ENCODE assay signal across 8 mouse cellular contexts in the genomic region with DNA sequence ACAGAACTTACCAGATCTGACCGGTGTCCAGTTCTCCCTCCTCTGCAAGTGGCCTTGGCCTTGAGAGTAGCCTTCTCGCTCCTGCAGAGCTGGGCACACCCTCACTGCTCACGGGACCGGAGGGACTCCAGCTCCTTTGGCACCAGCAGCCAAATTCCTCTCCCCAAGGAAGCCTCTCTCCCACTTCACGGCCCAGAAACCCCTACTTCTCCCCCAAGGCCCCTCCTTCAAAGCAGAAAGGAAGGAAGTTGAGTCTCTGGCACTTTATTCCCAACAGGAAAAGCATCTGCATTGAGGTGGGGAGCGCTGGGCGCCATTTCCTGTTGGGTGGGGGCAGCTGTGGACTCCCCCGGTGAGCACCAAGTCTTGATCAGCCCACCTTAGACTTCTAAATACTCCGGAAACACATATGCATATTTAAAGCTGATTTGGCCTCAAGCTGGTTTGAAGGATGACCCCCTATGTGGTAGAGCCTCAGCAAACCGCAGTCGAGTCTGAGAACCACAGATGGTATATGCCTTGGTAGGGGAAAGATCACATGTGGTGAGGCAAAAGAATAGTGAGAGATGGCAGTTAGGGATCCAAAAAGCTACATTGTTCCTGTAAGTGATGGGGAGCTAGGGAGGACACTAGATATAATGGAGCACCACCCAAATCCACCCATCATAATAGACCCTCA. TPM values are rescaled to one million over a fixed set of nuclear protein-coding genes. Genes with fewer than 3 reads are reported as not detected.
DNase-seq lines count a peak whose midpoint lies in the region; ATAC-seq and TF ChIP-seq lines count a peak whose summit lies in the region.

A gene (minus strand): TSS at position 207 of the 679 bp plus-strand sequence.

- H3K9ac ChIP-seq in hindbrain, embryonic 15.5 days, result no peak within 1 kb of the TSS
- peak within 1 kb of the TSS; percentile 89 for H3K9ac ChIP-seq in lung, embryonic 14.5 days

- intact Hi-C loops in left cerebral cortex, adult 2 months (cut with DNase I), result no loop called here

- peak within 1 kb of the TSS; percentile 95 for H3K4me2 ChIP-seq in hindbrain, embryonic 15.5 days
- peak within 1 kb of the TSS; percentile 95 for H3K4me2 ChIP-seq in lung, embryonic 14.5 days

- WGBS in embryonic facial prominence, embryonic 10.5 days, result 70% methylated on average over 11 of the region's 11 CpGs
- 65% methylated on average over 11 of the region's 11 CpGs for WGBS in hindbrain, embryonic 15.5 days
- WGBS in lung, embryonic 14.5 days, result 52% methylated on average over 11 of the region's 11 CpGs

- no peak for ATAC-seq in hindbrain, embryonic 15.5 days (ENCODE audit: low FRiP score, low read depth)
- no peak for ATAC-seq in lung, embryonic 14.5 days (ENCODE audit: insufficient read depth)

- peaks cover 21% of the 10 kb centered on the region for H3K4me1 ChIP-seq in embryonic facial prominence, embryonic 10.5 days
- H3K4me1 ChIP-seq in hindbrain, embryonic 15.5 days (replicated peaks), result peaks cover 30% of the 10 kb centered on the region
- 0 out of 2 replicates have a peak, but pooled peaks cover 6% of the 10 kb centered on the region for H3K4me1 ChIP-seq in lung, embryonic 14.5 days (ENCODE audit: insufficient read depth)

- no peak within 1 kb of the TSS; the same call in 1 of the 2 replicates for H3K27ac ChIP-seq in left cerebral cortex, adult 2 months
- H3K27ac ChIP-seq in embryonic facial prominence, embryonic 10.5 days (replicated peaks), result peak within 1 kb of the TSS; percentile 90
- H3K27ac ChIP-seq in hindbrain, embryonic 15.5 days (replicated peaks), result peak within 1 kb of the TSS; percentile 73
- H3K27ac ChIP-seq in lung, embryonic 14.5 days (ENCODE audit: low read depth), result peak within 1 kb of the TSS; percentile 37; the same call in 1 of the 2 replicates

- H3K36me3 ChIP-seq in embryonic facial prominence, embryonic 10.5 days (replicated peaks), result peaks cover 25% of the 10 kb centered on the region
- H3K36me3 ChIP-seq in hindbrain, embryonic 15.5 days, result peaks cover 19% of the 10 kb centered on the region
- H3K36me3 ChIP-seq in lung, embryonic 14.5 days (ENCODE audit: insufficient read depth), result peaks cover 25% of the 10 kb centered on the region

- no peak for DNase-seq in left cerebral cortex, adult 2 months (ENCODE audit: extremely low spot score in 1 of 2, low spot score in 2 of 2)
- DNase-seq in left cerebral cortex, adult 9 months (ENCODE audit: low spot score in 2 of 2), result no peak
- no peak for DNase-seq in embryonic facial prominence, embryonic 10.5 days (ENCODE audit: low spot score)
- DNase-seq in lung, embryonic 14.5 days, result no peak
- DNase-seq in testis, postnatal 14 days (ENCODE audit: low spot score), result peak; percentile 86
- no peak for DNase-seq in layer of hippocampus, postnatal 10 days (ENCODE audit: low spot score in 2 of 2)
- DNase-seq in spleen, adult 18-20 months, result no peak

- H3K9me3 ChIP-seq in embryonic facial prominence, embryonic 10.5 days, result no peaks in the 10 kb centered on the region
- H3K9me3 ChIP-seq in hindbrain, embryonic 15.5 days, result no peaks in the 10 kb centered on the region
- H3K9me3 ChIP-seq in lung, embryonic 14.5 days (ENCODE audit: low read depth, low read length), result no peaks in the 10 kb centered on the region

- H3K4me3 ChIP-seq in left cerebral cortex, adult 2 months, result peak within 1 kb of the TSS; percentile 78
- peak within 1 kb of the TSS; percentile 97 for H3K4me3 ChIP-seq in embryonic facial prominence, embryonic 10.5 days
- peak within 1 kb of the TSS; percentile 99; the same call in 1 of the 2 replicates for H3K4me3 ChIP-seq in hindbrain, embryonic 15.5 days
- H3K4me3 ChIP-seq in lung, embryonic 14.5 days (ENCODE audit: low read depth, low read length), result peak within 1 kb of the TSS; percentile 97

- peaks cover 27% of the 10 kb centered on the region for H3K27me3 ChIP-seq in embryonic facial prominence, embryonic 10.5 days (replicated peaks; ENCODE audit: low read depth, poor library complexity, severe bottlenecking)
- no peaks in the 10 kb centered on the region for H3K27me3 ChIP-seq in hindbrain, embryonic 15.5 days
- no peaks in the 10 kb centered on the region for H3K27me3 ChIP-seq in lung, embryonic 14.5 days (ENCODE audit: insufficient read depth, low read length)

- TF ChIP-seq CTCF in left cerebral cortex, adult 2 months (IDR thresholded peaks at IDR 0.05), result no peak
- TF ChIP-seq CTCF in lung, embryonic 14.5 days (IDR thresholded peaks at IDR 0.05; ENCODE audit: low read depth), result no peak

RNA-seq across cellular contexts. Expression of the gene that starts here (rescaled TPM):
- total RNA-seq in left cerebral cortex, adult 2 months (2021), result 1 to 10 TPM; 1.1 to 2.2 TPM
- polyA plus RNA-seq in embryonic facial prominence, embryonic 10.5 days (2016; fragmentation: Nextera tagmentation; extraction: Ambion mirVana), result 9.9 and 11.6 TPM in 2 replicates
- polyA plus RNA-seq in hindbrain, embryonic 15.5 days (2015; fragmentation: Nextera tagmentation; extraction: Ambion mirVana), result 11.6 and 14.2 TPM in 2 replicates
- polyA plus RNA-seq in lung, embryonic 14.5 days (2014; fragmentation: Nextera tagmentation; extraction: Ambion mirVana), result 31.9 and 33.3 TPM in 2 replicates
- 1 to 10 TPM; 3.7 to 5.9 TPM for total RNA-seq in layer of hippocampus, postnatal 10 days (2021)
